ENCODE assay signal across 8 mouse cellular contexts in the genomic region with DNA sequence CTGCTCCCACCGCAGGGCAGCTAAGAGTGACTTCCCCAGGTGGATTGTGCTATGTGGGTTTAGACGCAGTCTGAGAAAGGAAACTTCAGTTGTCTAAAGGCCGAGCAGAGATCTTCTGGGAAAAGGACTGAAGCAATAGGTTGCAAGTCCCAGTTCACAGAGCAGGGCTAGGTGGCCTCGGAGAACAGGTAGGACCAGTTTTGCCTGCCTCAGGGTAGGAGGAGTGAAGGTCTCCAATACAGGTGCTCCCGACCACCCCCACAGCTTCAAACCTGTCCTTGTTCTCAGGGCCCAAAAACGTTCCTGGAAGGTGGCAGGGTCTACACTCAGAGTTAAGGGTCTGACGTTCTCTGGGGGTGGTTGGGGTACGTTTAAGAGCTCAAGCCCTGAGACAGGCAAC. TPM values are rescaled to one million over a fixed set of nuclear protein-coding genes. Genes with fewer than 3 reads are reported as not detected.
DNase-seq lines count a peak whose midpoint lies in the region; ATAC-seq and TF ChIP-seq lines count a peak whose summit lies in the region.

TSS of gene Chmp4b (plus strand) at position 343 of the 400 bp plus-strand sequence.

- TF ChIP-seq RAD21 in CH12.LX (IDR thresholded peaks at IDR 0.05; ENCODE audit: low read depth, low read length): no peak

- no peak within 1 kb of the TSS for H3K27ac ChIP-seq in CH12.LX (ENCODE audit: insufficient read depth, low read depth)
- no peak within 1 kb of the TSS for H3K27ac ChIP-seq in hindbrain, embryonic 16.5 days (ENCODE audit: low read depth, low read length)
- H3K27ac ChIP-seq in limb, embryonic 10.5 days: no peak within 1 kb of the TSS
- no peak within 1 kb of the TSS for H3K27ac ChIP-seq in midbrain, embryonic 14.5 days (replicated peaks; ENCODE audit: low read depth, low read length)

- no peak within 1 kb of the TSS for H3K9ac ChIP-seq in CH12.LX (ENCODE audit: insufficient read depth, low read depth)
- no peak within 1 kb of the TSS for H3K9ac ChIP-seq in hindbrain, embryonic 16.5 days (ENCODE audit: low read depth, low read length)
- H3K9ac ChIP-seq in midbrain, embryonic 14.5 days (replicated peaks; ENCODE audit: low read length): no peak within 1 kb of the TSS

- H3K4me1 ChIP-seq in CH12.LX (ENCODE audit: control insufficient read depth in 1 of 2, insufficient read depth in 2 of 2): peaks cover 0 to 6% of the 10 kb centered on the region in 2 experiments; a peak in 2 of 4 replicates
- H3K4me1 ChIP-seq in hindbrain, embryonic 16.5 days (ENCODE audit: control insufficient read depth, insufficient read depth, low read depth, low read length): peaks cover 1% of the 10 kb centered on the region; the same call in 1 of the 2 replicates
- H3K4me1 ChIP-seq in limb, embryonic 10.5 days: peaks cover 8% of the 10 kb centered on the region
- no peaks in the 10 kb centered on the region for H3K4me1 ChIP-seq in midbrain, embryonic 14.5 days (ENCODE audit: control insufficient read depth, insufficient read depth, low read length)

- in situ Hi-C loops in CH12.LX (cut with MboI; ENCODE audit: low pct_ligation_motif_present, low pct_unique_long_range_greater_than_20kb, low sequenced_read_pairs): no loop called here

- no peak for DNase-seq in CH12.LX (ENCODE audit: extremely low read depth)
- no peak for DNase-seq in adrenal gland, postnatal 4 days (ENCODE audit: low spot score in 2 of 2)
- no peak for DNase-seq in gastrocnemius, adult 18-20 months (ENCODE audit: low spot score)
- peak; percentile 50 for DNase-seq in limb, embryonic 10.5 days (ENCODE audit: low spot score)
- DNase-seq in midbrain, embryonic 14.5 days: no peak
- no peak for DNase-seq in cerebellum, postnatal 14 days

- H3K9me3 ChIP-seq in CH12.LX (replicated peaks; ENCODE audit: low read length): peaks cover 5% of the 10 kb centered on the region
- 0 out of 2 replicates have a peak, but pooled peaks cover 2% of the 10 kb centered on the region for H3K9me3 ChIP-seq in hindbrain, embryonic 16.5 days (ENCODE audit: control insufficient read depth, low read length)
- H3K9me3 ChIP-seq in limb, embryonic 10.5 days (replicated peaks): no peaks in the 10 kb centered on the region
- no peaks in the 10 kb centered on the region for H3K9me3 ChIP-seq in midbrain, embryonic 14.5 days (ENCODE audit: control insufficient read depth, low read length)

- dilution Hi-C loops in CH12.LX (cut with MboI; ENCODE audit: extremely low pct_ligation_motif_present, extremely low pct_unique_long_range_greater_than_20kb, low sequenced_read_pairs): no loop called here

- 50% methylated on average over 8 of the region's 8 CpGs for WGBS in hindbrain, embryonic 16.5 days
- 46% methylated on average over 8 of the region's 8 CpGs for WGBS in limb, embryonic 10.5 days
- WGBS in midbrain, embryonic 14.5 days: 63% methylated on average over 8 of the region's 8 CpGs

- no peak for ATAC-seq in hindbrain, embryonic 16.5 days
- ATAC-seq in midbrain, embryonic 14.5 days (ENCODE audit: low FRiP score, low TSS enrichment): no peak
- no peak for ATAC-seq in activated CD4-positive, CD25-positive, alpha-beta regulatory T cell, adult 4 months

- TF ChIP-seq POLR2A in CH12.LX (IDR thresholded peaks at IDR 0.05; ENCODE audit: low read depth, low read length): no peak

- H3K36me3 ChIP-seq in CH12.LX (replicated peaks in 1 of 2; ENCODE audit: control insufficient read depth in 1 of 2, insufficient read depth in 1 of 2, low read length in 1 of 2): peaks cover 0 to 4% of the 10 kb centered on the region in 2 experiments
- H3K36me3 ChIP-seq in hindbrain, embryonic 16.5 days (ENCODE audit: control insufficient read depth, insufficient read depth, low read length): no peaks in the 10 kb centered on the region
- H3K36me3 ChIP-seq in limb, embryonic 10.5 days: no peaks in the 10 kb centered on the region
- no peaks in the 10 kb centered on the region for H3K36me3 ChIP-seq in midbrain, embryonic 14.5 days (ENCODE audit: control insufficient read depth, insufficient read depth, low read length)

- no peak within 1 kb of the TSS for H3K4me2 ChIP-seq in CH12.LX (ENCODE audit: insufficient read depth, low read depth, poor library complexity, severe bottlenecking)
- H3K4me2 ChIP-seq in hindbrain, embryonic 16.5 days (ENCODE audit: low read length): no peak within 1 kb of the TSS
- no peak within 1 kb of the TSS for H3K4me2 ChIP-seq in midbrain, embryonic 14.5 days (ENCODE audit: low read length)

- no peak for TF ChIP-seq CTCF in CH12.LX (conservative IDR thresholded peaks at IDR 0.05 in 1 of 2, IDR thresholded peaks at IDR 0.05 in 1 of 2; ENCODE audit: low read depth in 2 of 2, low read length in 2 of 2)

- no peaks in the 10 kb centered on the region for H3K79me2 ChIP-seq in CH12.LX (replicated peaks; ENCODE audit: control insufficient read depth, extremely low read depth, insufficient read depth, poor library complexity, severe bottlenecking)

- no peak within 1 kb of the TSS for H3K4me3 ChIP-seq in CH12.LX (replicated peaks in 1 of 3; ENCODE audit: low read depth in 2 of 3, low read length in 2 of 3, poor library complexity in 1 of 3)
- H3K4me3 ChIP-seq in hindbrain, embryonic 16.5 days (ENCODE audit: low read length): no peak within 1 kb of the TSS
- H3K4me3 ChIP-seq in limb, embryonic 10.5 days: no peak within 1 kb of the TSS
- H3K4me3 ChIP-seq in midbrain, embryonic 14.5 days (replicated peaks; ENCODE audit: low read depth, low read length): no peak within 1 kb of the TSS

- TF ChIP-seq EP300 in CH12.LX (IDR thresholded peaks at IDR 0.05; ENCODE audit: low read length): no peak

- H3K27me3 ChIP-seq in CH12.LX (replicated peaks): no peaks in the 10 kb centered on the region
- H3K27me3 ChIP-seq in hindbrain, embryonic 16.5 days (replicated peaks; ENCODE audit: control insufficient read depth, insufficient read depth, low read length): no peaks in the 10 kb centered on the region
- H3K27me3 ChIP-seq in limb, embryonic 10.5 days (ENCODE audit: low read depth, poor library complexity, severe bottlenecking): no peaks in the 10 kb centered on the region
- no peaks in the 10 kb centered on the region for H3K27me3 ChIP-seq in midbrain, embryonic 14.5 days (ENCODE audit: control insufficient read depth, insufficient read depth, low read length)

TF ChIP-seq in CH12.LX, 34 proteins besides CTCF, POLR2A, EP300 and RAD21:
- TF ChIP-seq ZNF384 (IDR thresholded peaks at IDR 0.05; ENCODE audit: low read depth, low read length): no peak
- no peak for TF ChIP-seq CHD2 (IDR thresholded peaks at IDR 0.05; ENCODE audit: low read length)
- no peak for TF ChIP-seq MAFK (IDR thresholded peaks at IDR 0.05; ENCODE audit: insufficient replicate concordance, low read length)
- TF ChIP-seq HCFC1 (IDR thresholded peaks at IDR 0.05; ENCODE audit: low read depth, low read length): no peak
- no peak for TF ChIP-seq MAX (IDR thresholded peaks at IDR 0.05; ENCODE audit: low read length)
- no peak for TF ChIP-seq ZKSCAN1 (IDR thresholded peaks at IDR 0.05; ENCODE audit: borderline replicate concordance, low read depth, low read length)
- TF ChIP-seq MXI1 (IDR thresholded peaks at IDR 0.05; ENCODE audit: low read depth, low read length): no peak
- no peak for TF ChIP-seq ETS1 (conservative IDR thresholded peaks at IDR 0.05; ENCODE audit: low read depth, low read length)
- TF ChIP-seq SMC3 (IDR thresholded peaks at IDR 0.05; ENCODE audit: low read depth, low read length): no peak
- no peak for TF ChIP-seq IRF4 (IDR thresholded peaks at IDR 0.05; ENCODE audit: low read depth, low read length)
- TF ChIP-seq MAZ (IDR thresholded peaks at IDR 0.05; ENCODE audit: low read depth, low read length): no peak

RNA-seq across cellular contexts. Expression of gene Chmp4b, which starts in this region (rescaled TPM):
- total RNA-seq in CH12.LX (2012; rRNA removed) (105 and 107 TPM in 2 replicates), CH12.LX (2014; rRNA removed) (113 and 119 TPM in 2 replicates)
- 152 and 156 TPM in 2 replicates for polyA plus RNA-seq in CH12.LX (2012; ENCODE audit: insufficient read length, low read depth)
- 100 to 1,000 TPM; 214 to 228 TPM for total RNA-seq in adrenal gland, postnatal 4 days (2021)
- total RNA-seq in gastrocnemius, adult 18-20 months (2021): 100 to 1,000 TPM; 121 to 127 TPM
- polyA plus RNA-seq in hindbrain, embryonic 16.5 days (2015; fragmentation: Nextera tagmentation; extraction: Ambion mirVana): 23.0 and 32.2 TPM in 2 replicates
- polyA plus RNA-seq in limb, embryonic 10.5 days (2016; fragmentation: Nextera tagmentation; extraction: Ambion mirVana): 13.6 and 14.6 TPM in 2 replicates
- 20.4 and 32.4 TPM in 2 replicates for polyA plus RNA-seq in midbrain, embryonic 14.5 days (2014; fragmentation: Nextera tagmentation; extraction: Ambion mirVana)
- 1 to 10 TPM; 5.9 to 6.3 TPM for polyA plus RNA-seq in activated CD4-positive, CD25-positive, alpha-beta regulatory T cell, adult 4 months (2017; shearing (Covaris generic))
